Mouse (Mus musculus): ENCODE results near the gene Akna. TPM values are rescaled to one million over a fixed set of nuclear protein-coding genes. Genes with fewer than 3 reads are reported as not detected.

The Akna gene
- total and polyA plus RNA-seq, 3 experiments: 6.5 to 37.5 (median 28.0) TPM

DNA sequence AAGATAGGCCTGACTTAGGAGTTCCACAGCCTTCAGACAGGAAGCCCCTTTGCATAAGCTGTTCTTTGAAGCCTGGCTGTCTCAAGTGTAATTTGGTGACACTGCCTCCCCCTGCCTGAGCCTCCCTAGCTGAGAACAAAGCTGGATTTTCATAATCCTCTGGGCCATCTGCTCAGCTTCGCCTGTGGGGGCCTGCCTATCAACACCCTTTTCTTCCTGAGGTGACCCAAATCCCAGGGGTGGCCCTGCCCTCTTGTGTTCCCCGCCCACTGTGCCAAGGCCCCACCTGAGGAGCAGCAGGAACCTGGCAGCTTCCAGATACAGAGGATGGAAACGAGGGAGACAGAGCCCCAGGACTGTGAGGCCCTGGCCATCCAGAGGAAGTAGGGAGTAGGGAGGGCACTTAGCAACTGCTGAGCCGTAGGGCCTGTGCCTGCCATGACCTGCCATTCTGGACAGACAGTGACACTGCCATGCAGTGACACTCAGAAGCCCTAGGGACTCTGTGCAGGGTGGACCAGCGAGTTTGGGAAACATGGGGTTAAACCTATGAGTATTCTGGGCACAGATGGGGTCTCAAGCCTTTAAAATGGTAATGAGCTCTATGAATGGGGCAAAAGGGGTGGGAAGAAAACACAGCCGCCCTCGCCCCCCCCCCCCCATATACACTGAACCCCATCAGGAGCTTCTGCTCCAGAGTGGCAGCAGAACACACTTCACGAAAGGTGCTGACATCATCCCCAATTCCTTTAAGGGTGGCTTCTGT lies 13.8 kb downstream of the Akna start:
- H3K79me2 ChIP-seq (replicated peaks; ENCODE audit: control insufficient read depth, extremely low read depth, insufficient read depth, poor library complexity, severe bottlenecking): peaks cover 54% of the 10 kb centered on the region
- H3K4me2 ChIP-seq (ENCODE audit: insufficient read depth, low read depth, poor library complexity, severe bottlenecking): peak overlapping the region; percentile 52
- peak overlapping the region; percentile 98 for H3K27ac ChIP-seq (ENCODE audit: insufficient read depth, low read depth)
- peaks cover 69 to 90% of the 10 kb centered on the region in 2 experiments for H3K36me3 ChIP-seq (replicated peaks in 1 of 2; ENCODE audit: control insufficient read depth in 1 of 2, insufficient read depth in 1 of 2, low read length in 1 of 2)
- H3K9me3 ChIP-seq (replicated peaks; ENCODE audit: low read length): no peaks in the 10 kb centered on the region
- TF ChIP-seq MAZ (IDR thresholded peaks at IDR 0.05; ENCODE audit: low read depth, low read length) (peak; percentile 27; the same call in 1 of the 2 replicates), MAX (IDR thresholded peaks at IDR 0.05; ENCODE audit: low read length) (0 out of 2 replicates have a peak, but pooled peaks have one; percentile 34), JUN (IDR thresholded peaks at IDR 0.05; ENCODE audit: insufficient read depth, low read depth, low read length) (no peak), EP300 (IDR thresholded peaks at IDR 0.05; ENCODE audit: low read length) (peak; percentile 57), RAD21 (IDR thresholded peaks at IDR 0.05; ENCODE audit: low read depth, low read length) (no peak; the same call in 1 of the 2 replicates), ETS1 (conservative IDR thresholded peaks at IDR 0.05; ENCODE audit: low read depth, low read length) (peak; percentile 44), ZMIZ1 (IDR thresholded peaks at IDR 0.05; ENCODE audit: low read depth, low read length) (0 out of 2 replicates have a peak, but pooled peaks have one; percentile 24), MXI1 (IDR thresholded peaks at IDR 0.05; ENCODE audit: low read depth, low read length) (peak; percentile 24; the same call in 1 of the 2 replicates), HCFC1 (IDR thresholded peaks at IDR 0.05; ENCODE audit: low read depth, low read length) (no peak), ZNF384 (IDR thresholded peaks at IDR 0.05; ENCODE audit: low read depth, low read length) (no peak), KAT2A (IDR thresholded peaks at IDR 0.05; ENCODE audit: insufficient replicate concordance, low read length) (0 out of 2 replicates have a peak, but pooled peaks have one; percentile 17), E2F4 (IDR thresholded peaks at IDR 0.05; ENCODE audit: insufficient replicate concordance, low read depth, low read length) (no peak), IRF4 (IDR thresholded peaks at IDR 0.05; ENCODE audit: low read depth, low read length) (no peak; the same call in none of the 2 replicates), POLR2A (IDR thresholded peaks at IDR 0.05; ENCODE audit: low read depth, low read length) (no peak; the same call in 1 of the 2 replicates), ZC3H11A (IDR thresholded peaks at IDR 0.05; ENCODE audit: low read depth, low read length) (no peak), MEF2A (IDR thresholded peaks at IDR 0.05; ENCODE audit: borderline replicate concordance, low read depth, low read length) (peak; percentile 38; the same call in 1 of the 2 replicates), RCOR1 (conservative IDR thresholded peaks at IDR 0.05; ENCODE audit: low read depth, low read length) (0 out of 2 replicates have a peak, but pooled peaks have one; percentile 32), NELFE (IDR thresholded peaks at IDR 0.05; ENCODE audit: low read depth, low read length) (no peak), CTCF (conservative IDR thresholded peaks at IDR 0.05 in 1 of 2, IDR thresholded peaks at IDR 0.05 in 1 of 2; ENCODE audit: low read depth in 2 of 2, low read length in 2 of 2) (peak in 1 of 2 experiments; percentile 22; a peak in 2 of 4 replicates), JUND (conservative IDR thresholded peaks at IDR 0.05; ENCODE audit: low read depth, low read length) (no peak), UBTF (IDR thresholded peaks at IDR 0.05; ENCODE audit: low read depth, low read length) (no peak), CHD2 (IDR thresholded peaks at IDR 0.05; ENCODE audit: low read length) (no peak; the same call in 1 of the 2 replicates), TCF12 (IDR thresholded peaks at IDR 0.05; ENCODE audit: low read depth, low read length) (no peak), CHD1 (IDR thresholded peaks at IDR 0.05; ENCODE audit: low read depth, low read length) (peak; percentile 76; the same call in 1 of the 2 replicates), SMC3 (IDR thresholded peaks at IDR 0.05; ENCODE audit: low read depth, low read length) (no peak; the same call in 1 of the 2 replicates), TBP (conservative IDR thresholded peaks at IDR 0.05; ENCODE audit: low read depth, low read length) (no peak), MAFK (IDR thresholded peaks at IDR 0.05; ENCODE audit: insufficient replicate concordance, low read length) (0 out of 2 replicates have a peak, but pooled peaks have one; percentile 39), USF1 (IDR thresholded peaks at IDR 0.05; ENCODE audit: low read depth, low read length) (no peak), PAX5 (IDR thresholded peaks at IDR 0.05; ENCODE audit: low read length) (no peak), GABPA (IDR thresholded peaks at IDR 0.05; ENCODE audit: insufficient replicate concordance, low read depth, low read length) (no peak), SIN3A (IDR thresholded peaks at IDR 0.05; ENCODE audit: low read length) (no peak; the same call in none of the 2 replicates), ELF1 (IDR thresholded peaks at IDR 0.05; ENCODE audit: low read depth, low read length) (no peak)
- peak; percentile 81 for DNase-seq (ENCODE audit: extremely low read depth)
- dilution Hi-C loops (cut with MboI; ENCODE audit: extremely low pct_ligation_motif_present, extremely low pct_unique_long_range_greater_than_20kb, low sequenced_read_pairs) (no loop called here), in situ Hi-C loops (cut with MboI; ENCODE audit: low pct_ligation_motif_present, low pct_unique_long_range_greater_than_20kb, low sequenced_read_pairs) (no loop called here)
- peaks cover 59 to 97% of the 10 kb centered on the region in 2 experiments for H3K4me1 ChIP-seq (ENCODE audit: control insufficient read depth in 1 of 2, insufficient read depth in 2 of 2)
- peak overlapping the region in 1 of 3 experiments; percentile 17 for H3K4me3 ChIP-seq (replicated peaks in 1 of 3; ENCODE audit: low read depth in 2 of 3, low read length in 2 of 3, poor library complexity in 1 of 3)
- H3K27me3 ChIP-seq (replicated peaks): no peaks in the 10 kb centered on the region
- H3K9ac ChIP-seq (ENCODE audit: insufficient read depth, low read depth): peak overlapping the region; percentile 14

Data from CH12.LX (cell line).